Mouse (Mus musculus) embryonic facial prominence, embryonic 11.5 days (tissue): ENCODE data around the gene Prkcg. TPM values are rescaled to one million over a fixed set of nuclear protein-coding genes. Genes with fewer than 3 reads are reported as not detected.

ENCODE experiments used
- ATAC-seq: fragments of 200-750 bp; cut with Nextera tagmentation; replicated peaks from 2 replicates; pipeline ENCODE4 v1.8.0; 2017; ENCODE audit warnings: low read depth; ENCODE audit not compliant: insufficient number of reproducible peaks, low FRiP score, low TSS enrichment
- DNase-seq: peaks from one replicate; pipeline ENCODE4 v3.0.0-alpha.2; 2015; ENCODE audit warnings: low spot score
- H3K27ac ChIP-seq: fragments of 300-500 bp; sonication (generic); replicated peaks from 2 replicates; pipeline ENCODE4 v1.5.1; 2014; ENCODE audit warnings: mild to moderate bottlenecking, low read depth, low read length, control low read depth
- H3K27me3 ChIP-seq: fragments of 300-500 bp; sonication (generic); 2 replicates; pipeline ENCODE4 v1.6.1; 2014; ENCODE audit warnings: mild to moderate bottlenecking, low read length, moderate library complexity, mixed read lengths; ENCODE audit not compliant: control insufficient read depth, insufficient read depth
- H3K36me3 ChIP-seq: fragments of 300-500 bp; sonication (generic); replicated peaks from 2 replicates; pipeline ENCODE4 v1.6.1; 2014; ENCODE audit warnings: low read depth, mild to moderate bottlenecking, low read length, moderate library complexity, mixed read lengths; ENCODE audit not compliant: control insufficient read depth, insufficient read depth
- H3K4me1 ChIP-seq: fragments of 300-500 bp; sonication (generic); 2 replicates; pipeline ENCODE4 v1.6.1; 2014; ENCODE audit warnings: low read length, mixed read lengths; ENCODE audit not compliant: control insufficient read depth, insufficient read depth
- H3K4me2 ChIP-seq: fragments of 300-500 bp; sonication (generic); 2 replicates; pipeline ENCODE4 v1.6.1; 2014; ENCODE audit warnings: low read depth, mild to moderate bottlenecking, control low read depth, low read length, moderate library complexity
- H3K4me3 ChIP-seq: fragments of 300-500 bp; sonication (generic); 2 replicates; pipeline ENCODE4 v1.5.1; 2014; ENCODE audit warnings: low read depth, low read length, control low read depth
- H3K9ac ChIP-seq: fragments of 300-500 bp; sonication (generic); replicated peaks from 2 replicates; pipeline ENCODE4 v1.6.1; 2014; ENCODE audit warnings: mild to moderate bottlenecking, control low read depth, low read length
- H3K9me3 ChIP-seq: fragments of 300-500 bp; sonication (generic); replicated peaks from 2 replicates; pipeline ENCODE4 v1.6.1; 2016; ENCODE audit warnings: mild to moderate bottlenecking, low read length, inconsistent platforms, mixed read lengths; ENCODE audit not compliant: control insufficient read depth
- WGBS: fragments of 180-500 bp; shearing (Covaris S2); extraction: QIAGEN DNeasy Blood & Tissue Kit; methylation state at CpG from one replicate; pipeline ENCODE4 v1.1.7; 2014; 5-methylcytosine and 5-hydroxymethylcytosine counted together
- polyA plus RNA-seq: library from polyadenylated mRNA; unstranded; fragments of >200 nt; fragmentation: Nextera tagmentation; extraction: Ambion mirVana; gene quantifications from 2 replicates; pipeline ENCODE4 v1.2.1, GENCODE M21; 2014

The Prkcg gene
- polyA plus RNA-seq, 1 experiment from 2014 or later, result 0.39 TPM

- 60% methylated on average over 5 of the region's 5 CpGs for WGBS
- ATAC-seq (0 out of 2 replicates have a peak, but pooled peaks have one; percentile 44), DNase-seq (peak; percentile 18)
Observed at GRCm38 (mm10) chr7:3314121-3314520, 25.1 kb downstream of the Prkcg start.

GRCm38 (mm10) chr7:3317704-3318103, 28.7 kb downstream of the Prkcg start:
- ATAC-seq (no peak), DNase-seq (no peak)
- Histone ChIP-seq H3K9ac (no peak overlapping the region), H3K36me3 (no peaks in the 10 kb centered on the region), H3K27me3 (no peaks in the 10 kb centered on the region), H3K9me3 (no peaks in the 10 kb centered on the region), H3K4me3 (no peak overlapping the region), H3K4me1 (no peaks in the 10 kb centered on the region), H3K27ac (no peak overlapping the region), H3K4me2 (no peak overlapping the region)
- WGBS, result 36% methylated on average over 4 of the region's 4 CpGs

More at GRCm38 (mm10) chr7:3314121-3314520, 25.1 kb downstream of the Prkcg start:
- Histone ChIP-seq H3K27me3 (no peaks in the 10 kb centered on the region), H3K9ac (no peak overlapping the region), H3K4me3 (no peak overlapping the region), H3K9me3 (no peaks in the 10 kb centered on the region), H3K4me2 (no peak overlapping the region), H3K27ac (no peak overlapping the region), H3K36me3 (no peaks in the 10 kb centered on the region), H3K4me1 (no peaks in the 10 kb centered on the region)

GRCm38 (mm10) chr7:3320856-3321255, 31.9 kb downstream of the Prkcg start:
- Histone ChIP-seq H3K36me3 (no peaks in the 10 kb centered on the region), H3K27me3 (no peaks in the 10 kb centered on the region), H3K27ac (no peak overlapping the region), H3K4me3 (no peak overlapping the region), H3K9ac (no peak overlapping the region), H3K9me3 (no peaks in the 10 kb centered on the region), H3K4me2 (no peak overlapping the region), H3K4me1 (no peaks in the 10 kb centered on the region)
- DNase-seq (no peak), ATAC-seq (no peak)
- 67% methylated on average over 3 of the region's 3 CpGs for WGBS

- no peak overlapping the region for H3K27ac ChIP-seq
- ATAC-seq (no peak), DNase-seq (no peak)
- WGBS, result 94% methylated on average over 1 of the region's 1 CpGs
- H3K9ac ChIP-seq, result no peak overlapping the region
- no peak overlapping the region for H3K4me3 ChIP-seq
- H3K4me1 ChIP-seq, result no peaks in the 10 kb centered on the region
- no peaks in the 10 kb centered on the region for H3K9me3 ChIP-seq
- H3K36me3 ChIP-seq, result no peaks in the 10 kb centered on the region
- H3K4me2 ChIP-seq, result no peak overlapping the region
- H3K27me3 ChIP-seq, result no peaks in the 10 kb centered on the region
Observed at GRCm38 (mm10) chr7:3323826-3324225, 34.8 kb downstream of the Prkcg start.

- Histone ChIP-seq H3K27me3 (no peaks in the 10 kb centered on the region), H3K36me3 (no peaks in the 10 kb centered on the region), H3K27ac (no peak overlapping the region), H3K9ac (no peak overlapping the region), H3K4me3 (no peak overlapping the region), H3K9me3 (no peaks in the 10 kb centered on the region), H3K4me2 (no peak overlapping the region), H3K4me1 (no peaks in the 10 kb centered on the region)
- WGBS, result 74% methylated on average over 4 of the region's 4 CpGs
- ATAC-seq (no peak), DNase-seq (peak; percentile 53)
Observed at GRCm38 (mm10) chr7:3327961-3328360, 39.0 kb downstream of the Prkcg start.

- Histone ChIP-seq H3K36me3 (no peaks in the 10 kb centered on the region), H3K4me1 (no peaks in the 10 kb centered on the region), H3K27me3 (no peaks in the 10 kb centered on the region), H3K9me3 (no peaks in the 10 kb centered on the region), H3K9ac (no peak overlapping the region), H3K27ac (no peak overlapping the region), H3K4me2 (peak overlapping the region; percentile 25), H3K4me3 (no peak overlapping the region)
- ATAC-seq (no peak), DNase-seq (peak; percentile 80)
- 18% methylated on average over 31 of the region's 31 CpGs for WGBS
Observed at GRCm38 (mm10) chr7:3329776-3330546, 41.0 kb downstream of the Prkcg start.

GRCm38 (mm10) chr7:3331171-3331570, 42.2 kb downstream of the Prkcg start:
- no peaks in the 10 kb centered on the region for H3K27me3 ChIP-seq
- DNase-seq (no peak), ATAC-seq (no peak)
- no peaks in the 10 kb centered on the region for H3K36me3 ChIP-seq
- H3K27ac ChIP-seq, result no peak overlapping the region
- no peaks in the 10 kb centered on the region for H3K4me1 ChIP-seq
- H3K4me3 ChIP-seq, result no peak overlapping the region
- H3K9me3 ChIP-seq, result no peaks in the 10 kb centered on the region
- H3K4me2 ChIP-seq, result peak overlapping the region; percentile 68
- no peak overlapping the region for H3K9ac ChIP-seq
- WGBS, result 49% methylated on average over 6 of the region's 6 CpGs

- no peaks in the 10 kb centered on the region for H3K9me3 ChIP-seq
- H3K9ac ChIP-seq, result peak overlapping the region; percentile 34
- no peaks in the 10 kb centered on the region for H3K27me3 ChIP-seq
- peak overlapping the region; percentile 66 for H3K4me3 ChIP-seq
- H3K4me2 ChIP-seq, result peak overlapping the region; percentile 68
- DNase-seq, result peak; percentile 90
- H3K4me1 ChIP-seq, result no peaks in the 10 kb centered on the region
- peak overlapping the region; percentile 66; the same call in 1 of the 2 replicates for H3K27ac ChIP-seq
- peak; percentile 95 for ATAC-seq
- H3K36me3 ChIP-seq, result no peaks in the 10 kb centered on the region
- WGBS, result 0% methylated on average over 20 of the region's 27 CpGs
Observed at GRCm38 (mm10) chr7:3331581-3332223, 42.7 kb downstream of the Prkcg start.
